Mouse (Mus musculus) ES-E14 (cell line): ENCODE results near the gene Fgf12. TPM values are rescaled to one million over a fixed set of nuclear protein-coding genes. Genes with fewer than 3 reads are reported as not detected.

Source experiments
- DNase-seq: peaks from one replicate; pipeline ENCODE4 v3.0.0-alpha.2; 2013; ENCODE audit warnings: low read depth, low spot score
- H3K27ac ChIP-seq: 2 replicates; pipeline ENCODE4 v1.5.1; 2012; ENCODE audit warnings: low read depth, mild to moderate bottlenecking, low read length, moderate library complexity, mixed read lengths; ENCODE audit not compliant: poor library complexity, insufficient read depth, severe bottlenecking
- H3K36me3 ChIP-seq: 2 replicates; pipeline ENCODE4 v1.6.1; 2012; ENCODE audit warnings: mild to moderate bottlenecking, low read length, moderate library complexity, mixed read lengths; ENCODE audit not compliant: control insufficient read depth, poor library complexity, insufficient read depth, severe bottlenecking
- H3K4me1 ChIP-seq, 2 experiments: fragments of 150-350 bp in 1 of 2; sonication (generic) in 1 of 2; 2 replicates each; pipeline ENCODE4 v1.6.1; 2012; ENCODE audit warnings: low read length in 2 of 2, mild to moderate bottlenecking in 1 of 2, mixed read lengths in 1 of 2; ENCODE audit not compliant: control insufficient read depth in 2 of 2, insufficient read depth in 2 of 2, poor library complexity in 1 of 2
- H3K4me3 ChIP-seq, 2 experiments: fragments of 150-350 bp in 1 of 2; sonication (generic) in 1 of 2; 2 replicates each; pipeline ENCODE4 v1.5.1; 2012; ENCODE audit warnings: low read length in 2 of 2, low read depth in 1 of 2, mild to moderate bottlenecking in 1 of 2, mixed read lengths in 1 of 2; ENCODE audit not compliant: insufficient read depth in 1 of 2, poor library complexity in 1 of 2, severe bottlenecking in 1 of 2
- H3K9ac ChIP-seq: 2 replicates; pipeline ENCODE4 v1.6.1; 2012; ENCODE audit warnings: low read depth, mild to moderate bottlenecking, low read length, mixed read lengths; ENCODE audit not compliant: poor library complexity, insufficient read depth, severe bottlenecking
- H3K9me3 ChIP-seq: fragments of 150-350 bp; sonication (generic); 2 replicates; pipeline ENCODE4 v1.6.1; 2012; ENCODE audit warnings: low read depth, mild to moderate bottlenecking, low read length; ENCODE audit not compliant: control insufficient read depth, insufficient read depth
- CHD2 ChIP-seq: IDR thresholded peaks from 2 replicates; pipeline ENCODE4 v1.6.1; 2014; ENCODE audit warnings: mild to moderate bottlenecking, low read depth, low read length, inconsistent platforms
- HCFC1 ChIP-seq: IDR thresholded peaks from 2 replicates; pipeline ENCODE4 v1.6.1; 2012; ENCODE audit warnings: low read length, inconsistent platforms, borderline replicate concordance; ENCODE audit not compliant: insufficient read depth
- MAFK ChIP-seq: IDR thresholded peaks from 2 replicates; pipeline ENCODE4 v1.6.1; 2014; ENCODE audit warnings: mild to moderate bottlenecking, low read depth, low read length, inconsistent platforms; ENCODE audit not compliant: insufficient read depth
- ZC3H11A ChIP-seq: IDR thresholded peaks from 2 replicates; pipeline ENCODE4 v1.6.1; 2012; ENCODE audit warnings: low read depth, mild to moderate bottlenecking, inconsistent platforms, low read length, borderline replicate concordance
- ZNF384 ChIP-seq: IDR thresholded peaks from 2 replicates; pipeline ENCODE4 v1.6.1; 2012; ENCODE audit warnings: low read depth, low read length, inconsistent platforms
- in situ Hi-C, 2 experiments: fragments of 600-800 bp; cut with MboI; formaldehyde crosslinking; loops; one replicate each; pipeline ENCODE4 v1.15.1; 2025; ENCODE audit warnings: low sequenced_read_pairs in 2 of 2, inconsistent platforms in 1 of 2; ENCODE audit not compliant: unreplicated experiment in 2 of 2
- total RNA-seq: library from RNA; depleted of rRNA; stranded (reverse); fragments of 300-350 nt; gene quantifications from 2 replicates; pipeline ENCODE4 v1.2.3, GENCODE M21; 2012

Fgf12 gene
- total RNA-seq, 1 experiment, result not detected

GRCm38 (mm10) chr16:28694113-28694899 lies 58.6 kb downstream of the Fgf12 start:
- in situ Hi-C loops, result no loop called here
- no peak for DNase-seq
- Histone ChIP-seq H3K9ac (no peak overlapping the region), H3K27ac (no peak overlapping the region), H3K4me1 (no peaks in the 10 kb centered on the region), H3K36me3 (no peaks in the 10 kb centered on the region), H3K4me3 (no peak overlapping the region), H3K9me3 (no peaks in the 10 kb centered on the region)
- TF ChIP-seq HCFC1 (no peak), ZC3H11A (no peak), MAFK (no peak), ZNF384 (no peak), CHD2 (no peak)

GRCm38 (mm10) chr16:28688861-28689385 lies 63.9 kb downstream of the Fgf12 start:
- Histone ChIP-seq H3K36me3 (no peaks in the 10 kb centered on the region), H3K9ac (no peak overlapping the region), H3K4me1 (no peaks in the 10 kb centered on the region), H3K4me3 (no peak overlapping the region), H3K27ac (no peak overlapping the region), H3K9me3 (no peaks in the 10 kb centered on the region)
- DNase-seq, result no peak
- in situ Hi-C loops, result no loop called here
- TF ChIP-seq HCFC1, result no peak
- no peak for TF ChIP-seq CHD2
- TF ChIP-seq MAFK, result no peak

- Histone ChIP-seq H3K36me3 (no peaks in the 10 kb centered on the region), H3K9ac (no peak overlapping the region), H3K9me3 (no peaks in the 10 kb centered on the region), H3K27ac (no peak overlapping the region), H3K4me3 (no peak overlapping the region), H3K4me1 (no peaks in the 10 kb centered on the region)
- TF ChIP-seq CHD2 (no peak), ZNF384 (no peak), HCFC1 (no peak), ZC3H11A (no peak), MAFK (no peak)
- DNase-seq, result no peak
- in situ Hi-C loops, result no loop called here
Measured at GRCm38 (mm10) chr16:28681625-28682024, 71.2 kb downstream of the Fgf12 start.

GRCm38 (mm10) chr16:28668815-28669347 lies 84.0 kb downstream of the Fgf12 start:
- Histone ChIP-seq H3K36me3 (no peaks in the 10 kb centered on the region), H3K4me1 (no peaks in the 10 kb centered on the region), H3K27ac (no peak overlapping the region), H3K4me3 (no peak overlapping the region), H3K9ac (no peak overlapping the region), H3K9me3 (no peaks in the 10 kb centered on the region)
- TF ChIP-seq ZC3H11A, result no peak
- in situ Hi-C loops, result no loop called here
- no peak for DNase-seq

- TF ChIP-seq ZC3H11A (no peak), CHD2 (no peak), ZNF384 (no peak), HCFC1 (no peak), MAFK (no peak)
- H3K9me3 ChIP-seq, result no peaks in the 10 kb centered on the region
- no peak overlapping the region for H3K9ac ChIP-seq
- no peaks in the 10 kb centered on the region for H3K4me1 ChIP-seq
- no peak overlapping the region for H3K27ac ChIP-seq
- no peak for DNase-seq
- H3K36me3 ChIP-seq, result no peaks in the 10 kb centered on the region
- in situ Hi-C loops, result no loop called here
- no peak overlapping the region for H3K4me3 ChIP-seq
Measured at GRCm38 (mm10) chr16:28652640-28653039, 100.2 kb downstream of the Fgf12 start.
